Mouse (Mus musculus): ENCODE results near the gene Clspn. TPM values are rescaled to one million over a fixed set of nuclear protein-coding genes. Genes with fewer than 3 reads are reported as not detected.
A peak's percentile ranks its signal among the peaks of the same experiment; 100 is the strongest.

Clspn gene
- 0.20 and 0.53 TPM in 2 replicates for polyA plus RNA-seq (2012; rRNA removed)

GRCm38 (mm10) chr4:126556809-126557711, at the start of gene Clspn:
Gene Clspn, plus strand, starts transcription at chr4:126556935.
- H3K4me3 ChIP-seq (ENCODE audit: low read depth, low read length) = peak within 1 kb of the TSS; percentile 75
- under 1% methylated on average over 54 of the region's 54 CpGs for WGBS
- peaks cover 1% of the 10 kb centered on the region; the same call in 1 of the 2 replicates for H3K36me3 ChIP-seq (ENCODE audit: control insufficient read depth, insufficient read depth, low read length)
- no peak within 1 kb of the TSS for H3K27ac ChIP-seq (ENCODE audit: insufficient read depth, low read depth, low read length)
- H3K4me1 ChIP-seq (ENCODE audit: control insufficient read depth, insufficient read depth, insufficient read length, low read length) = no peaks in the 10 kb centered on the region
- H3K27me3 ChIP-seq (ENCODE audit: control insufficient read depth, insufficient read depth, low read length) = no peaks in the 10 kb centered on the region
- TF ChIP-seq CTCF (IDR thresholded peaks at IDR 0.05; ENCODE audit: extremely low read depth, insufficient read length, insufficient replicate concordance, low read depth, low read length) (no peak), POLR2A (IDR thresholded peaks at IDR 0.05; ENCODE audit: low read depth, low read length) (no peak; the same call in 1 of the 2 replicates)

- TF ChIP-seq CTCF (IDR thresholded peaks at IDR 0.05; ENCODE audit: extremely low read depth, insufficient read length, insufficient replicate concordance, low read depth, low read length) = no peak
- no peak for TF ChIP-seq POLR2A (IDR thresholded peaks at IDR 0.05; ENCODE audit: low read depth, low read length)
- H3K4me1 ChIP-seq (ENCODE audit: control insufficient read depth, insufficient read depth, insufficient read length, low read length) = peaks cover 6% of the 10 kb centered on the region; the same call in 1 of the 2 replicates
- no peaks in the 10 kb centered on the region for H3K36me3 ChIP-seq (ENCODE audit: control insufficient read depth, insufficient read depth, low read length)
- no peaks in the 10 kb centered on the region for H3K27me3 ChIP-seq (ENCODE audit: control insufficient read depth, insufficient read depth, low read length)
- 35% methylated on average over 14 of the region's 14 CpGs for WGBS
- peak overlapping the region; percentile 44 for H3K27ac ChIP-seq (ENCODE audit: insufficient read depth, low read depth, low read length)
- no peak overlapping the region for H3K4me3 ChIP-seq (ENCODE audit: low read depth, low read length)
These were observed 48.4 kb upstream of the Clspn start for GRCm38 (mm10) chr4:126508110-126508899.

GRCm38 (mm10) chr4:126509072-126509471, 47.7 kb upstream of the Clspn start:
- Histone ChIP-seq H3K27ac (ENCODE audit: insufficient read depth, low read depth, low read length) (peak overlapping the region; percentile 44), H3K4me3 (ENCODE audit: low read depth, low read length) (no peak overlapping the region), H3K27me3 (ENCODE audit: control insufficient read depth, insufficient read depth, low read length) (no peaks in the 10 kb centered on the region), H3K4me1 (ENCODE audit: control insufficient read depth, insufficient read depth, insufficient read length, low read length) (peaks cover 6% of the 10 kb centered on the region; the same call in 1 of the 2 replicates), H3K36me3 (ENCODE audit: control insufficient read depth, insufficient read depth, low read length) (no peaks in the 10 kb centered on the region)
- 83% methylated on average over 2 of the region's 2 CpGs for WGBS
- TF ChIP-seq CTCF (IDR thresholded peaks at IDR 0.05; ENCODE audit: extremely low read depth, insufficient read length, insufficient replicate concordance, low read depth, low read length) = no peak

GRCm38 (mm10) chr4:126511013-126511412, 45.7 kb upstream of the Clspn start:
- WGBS = 89% methylated on average over 5 of the region's 5 CpGs
- no peak overlapping the region for H3K27ac ChIP-seq (ENCODE audit: insufficient read depth, low read depth, low read length)
- H3K36me3 ChIP-seq (ENCODE audit: control insufficient read depth, insufficient read depth, low read length) = no peaks in the 10 kb centered on the region
- no peak overlapping the region for H3K4me3 ChIP-seq (ENCODE audit: low read depth, low read length)
- H3K27me3 ChIP-seq (ENCODE audit: control insufficient read depth, insufficient read depth, low read length) = no peaks in the 10 kb centered on the region
- H3K4me1 ChIP-seq (ENCODE audit: control insufficient read depth, insufficient read depth, insufficient read length, low read length) = peaks cover 6% of the 10 kb centered on the region; the same call in 1 of the 2 replicates
- TF ChIP-seq POLR2A (IDR thresholded peaks at IDR 0.05; ENCODE audit: low read depth, low read length) = no peak
- no peak for TF ChIP-seq CTCF (IDR thresholded peaks at IDR 0.05; ENCODE audit: extremely low read depth, insufficient read length, insufficient replicate concordance, low read depth, low read length)

GRCm38 (mm10) chr4:126512308-126513066, 44.2 kb upstream of the Clspn start:
- no peaks in the 10 kb centered on the region for H3K27me3 ChIP-seq (ENCODE audit: control insufficient read depth, insufficient read depth, low read length)
- WGBS = 78% methylated on average over 6 of the region's 6 CpGs
- H3K4me1 ChIP-seq (ENCODE audit: control insufficient read depth, insufficient read depth, insufficient read length, low read length) = peaks cover 6% of the 10 kb centered on the region; the same call in 1 of the 2 replicates
- TF ChIP-seq POLR2A (IDR thresholded peaks at IDR 0.05; ENCODE audit: low read depth, low read length) (no peak), CTCF (IDR thresholded peaks at IDR 0.05; ENCODE audit: extremely low read depth, insufficient read length, insufficient replicate concordance, low read depth, low read length) (no peak)
- H3K36me3 ChIP-seq (ENCODE audit: control insufficient read depth, insufficient read depth, low read length) = no peaks in the 10 kb centered on the region
- H3K4me3 ChIP-seq (ENCODE audit: low read depth, low read length) = no peak overlapping the region
- no peak overlapping the region for H3K27ac ChIP-seq (ENCODE audit: insufficient read depth, low read depth, low read length)

- H3K4me1 ChIP-seq (ENCODE audit: control insufficient read depth, insufficient read depth, insufficient read length, low read length) = no peaks in the 10 kb centered on the region
- no peak overlapping the region for H3K27ac ChIP-seq (ENCODE audit: insufficient read depth, low read depth, low read length)
- TF ChIP-seq CTCF (IDR thresholded peaks at IDR 0.05; ENCODE audit: extremely low read depth, insufficient read length, insufficient replicate concordance, low read depth, low read length) = no peak
- TF ChIP-seq POLR2A (IDR thresholded peaks at IDR 0.05; ENCODE audit: low read depth, low read length) = no peak
- no peaks in the 10 kb centered on the region for H3K36me3 ChIP-seq (ENCODE audit: control insufficient read depth, insufficient read depth, low read length)
- no peaks in the 10 kb centered on the region for H3K27me3 ChIP-seq (ENCODE audit: control insufficient read depth, insufficient read depth, low read length)
- H3K4me3 ChIP-seq (ENCODE audit: low read depth, low read length) = no peak overlapping the region
- 79% methylated on average over 3 of the region's 3 CpGs for WGBS
These were observed 30.6 kb upstream of the Clspn start for GRCm38 (mm10) chr4:126526164-126526563.
